Mouse (Mus musculus) central nervous system, embryonic 18 days (tissue): ENCODE data around the gene Eed. TPM values are rescaled to one million over a fixed set of nuclear protein-coding genes. Genes with fewer than 3 reads are reported as not detected.

ENCODE experiments used
- polyA plus RNA-seq: library from polyadenylated mRNA; depleted of rRNA; stranded (reverse); fragments of >200 nt; gene quantifications from 2 replicates; pipeline ENCODE4 v1.2.3, GENCODE M21; 2012; rRNA removed

Eed gene
- polyA plus RNA-seq = 42.2 and 49.9 TPM in 2 replicates

DNA sequence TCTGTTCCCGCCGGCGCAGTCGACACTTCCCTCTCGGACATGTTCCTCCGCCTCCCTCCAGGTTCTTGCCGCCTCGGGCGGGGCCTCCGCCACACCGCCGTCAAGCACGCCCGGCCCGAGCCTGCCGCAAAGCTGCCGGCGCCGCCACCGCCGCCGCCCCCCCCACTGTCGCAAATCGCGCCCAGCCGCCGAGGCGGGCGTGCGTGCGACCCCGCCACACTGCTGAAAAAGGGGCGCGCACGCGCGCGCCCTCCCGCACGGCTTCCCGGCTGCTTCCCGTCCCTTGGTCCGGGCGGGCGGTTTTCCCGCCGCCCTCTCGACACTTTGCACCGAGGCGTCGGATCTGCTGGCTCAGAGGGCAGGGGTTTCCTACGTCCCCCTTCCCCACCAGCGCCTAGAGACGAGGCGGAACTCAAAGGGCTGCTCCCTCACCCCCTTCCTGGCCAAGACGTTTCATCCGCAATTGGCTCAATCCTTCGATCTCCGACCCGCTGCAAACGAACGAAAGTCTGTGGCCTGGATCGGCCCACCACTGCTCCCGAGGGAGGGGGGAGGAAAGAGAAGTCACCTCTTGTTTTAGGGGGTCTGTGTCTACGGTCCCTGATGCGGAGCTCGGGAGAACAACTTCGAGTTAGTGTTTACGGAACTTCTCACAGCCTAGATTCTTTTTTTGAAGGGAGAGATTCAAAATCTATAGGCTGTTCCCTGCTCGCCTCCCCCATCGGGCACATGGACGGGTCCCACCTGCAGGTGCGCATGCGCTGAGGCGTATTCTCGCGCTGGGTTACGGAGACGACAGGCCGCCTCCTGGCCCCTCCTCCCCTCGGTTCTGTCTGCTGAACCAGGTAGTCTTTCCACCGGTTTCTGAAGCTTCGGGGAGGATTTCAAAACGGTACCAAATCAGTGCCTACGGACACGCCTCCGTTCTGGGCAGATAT, at the start of gene Eed:
Gene Eed, minus strand, starts transcription at position 499 of the 938 bp plus-strand sequence.

GRCm38 (mm10) chr7:89940571-89941463, 40.0 kb downstream of the Eed start, which contains the start of gene Hikeshi:
TSS of gene Hikeshi (minus strand) at chr7:89941204.

Other genes with a start within 250 kb of the Eed start
- 1.1 and 1.5 TPM in 2 replicates for gene Ccdc81, start 77.4 kb downstream of the Eed start, polyA plus RNA-seq
- gene Hikeshi, start 39.8 kb downstream of the Eed start, polyA plus RNA-seq = 105 and 107 TPM in 2 replicates
- 220 and 231 TPM in 2 replicates for gene Picalm, start 149.2 kb upstream of the Eed start, polyA plus RNA-seq